Mouse (Mus musculus): ENCODE measurements around the gene Ptpra.

DNA sequence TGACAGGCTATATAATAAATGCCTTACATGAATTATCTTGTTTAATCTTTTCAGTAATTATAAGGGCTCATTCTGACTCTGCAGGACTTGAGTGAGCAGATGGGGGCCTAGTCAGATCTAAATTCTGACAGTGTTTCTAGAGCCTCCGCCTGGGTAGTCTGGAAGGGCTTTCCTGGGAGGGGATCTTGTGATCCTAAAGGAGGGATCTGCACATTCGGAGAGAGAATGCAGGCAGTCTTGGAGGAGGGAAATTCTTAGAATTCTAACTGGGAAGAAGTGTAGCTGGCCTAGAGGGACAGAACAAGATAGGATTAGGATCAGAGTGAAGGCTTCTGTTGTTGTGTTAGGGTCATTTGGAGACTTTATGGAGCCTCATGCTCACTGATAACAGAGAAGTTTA lies 2.2 kb downstream of the Ptpra start:
- no peak for TF ChIP-seq CTCF (IDR thresholded peaks at IDR 0.05; ENCODE audit: low read depth)
- TF ChIP-seq EP300 (IDR thresholded peaks at IDR 0.05; ENCODE audit: low read depth), result no peak
